Mouse (Mus musculus) heart, embryonic 11.5 days (tissue): ENCODE data around the gene Traf3ip3. TPM values are rescaled to one million over a fixed set of nuclear protein-coding genes. Genes with fewer than 3 reads are reported as not detected.

Experiments
- ATAC-seq: fragments of 200-750 bp; cut with Nextera tagmentation; replicated peaks from 2 replicates; pipeline ENCODE4 v1.8.0; 2017; ENCODE audit warnings: moderate library complexity; ENCODE audit not compliant: insufficient number of reproducible peaks, low FRiP score, low TSS enrichment
- H3K27ac ChIP-seq: fragments of 300-500 bp; sonication (generic); 2 replicates; pipeline ENCODE4 v1.5.1; 2014; ENCODE audit warnings: mild to moderate bottlenecking, low read depth, low read length
- H3K27me3 ChIP-seq: fragments of 300-500 bp; sonication (generic); 2 replicates; pipeline ENCODE4 v1.6.1; 2014; ENCODE audit warnings: mild to moderate bottlenecking, low read length, mixed read lengths; ENCODE audit not compliant: control insufficient read depth, insufficient read depth
- H3K36me3 ChIP-seq: fragments of 300-500 bp; sonication (generic); 2 replicates; pipeline ENCODE4 v1.6.1; 2014; ENCODE audit warnings: mild to moderate bottlenecking, low read length, moderate library complexity, mixed read lengths; ENCODE audit not compliant: control insufficient read depth, insufficient read depth
- H3K4me1 ChIP-seq: fragments of 300-500 bp; sonication (generic); 2 replicates; pipeline ENCODE4 v1.6.1; 2014; ENCODE audit warnings: low read length; ENCODE audit not compliant: control insufficient read depth, insufficient read depth
- H3K4me2 ChIP-seq: fragments of 300-500 bp; sonication (generic); 2 replicates; pipeline ENCODE4 v1.6.1; 2014; ENCODE audit warnings: mild to moderate bottlenecking, moderate library complexity
- H3K4me3 ChIP-seq: fragments of 300-500 bp; sonication (generic); 2 replicates; pipeline ENCODE4 v1.5.1; 2014; ENCODE audit warnings: low read depth, low read length
- H3K9ac ChIP-seq: fragments of 300-500 bp; sonication (generic); 2 replicates; pipeline ENCODE4 v1.6.1; 2014; ENCODE audit warnings: mild to moderate bottlenecking, low read depth, low read length, moderate library complexity
- H3K9me3 ChIP-seq: fragments of 300-500 bp; sonication (generic); replicated peaks from 2 replicates; pipeline ENCODE4 v1.6.1; 2016; ENCODE audit warnings: low read length; ENCODE audit not compliant: control insufficient read depth
- WGBS: fragments of 180-500 bp; shearing (Covaris S2); extraction: QIAGEN DNeasy Blood & Tissue Kit; methylation state at CpG from one replicate; pipeline ENCODE4 v1.1.7; 2014; ENCODE audit not compliant: insufficient replicate concordance; 5-methylcytosine and 5-hydroxymethylcytosine counted together
- polyA plus RNA-seq: library from polyadenylated mRNA; unstranded; fragments of >200 nt; fragmentation: Nextera tagmentation; extraction: Ambion mirVana; gene quantifications from 2 replicates; pipeline ENCODE4 v1.2.1, GENCODE M21; 2014

Traf3ip3 gene
- polyA plus RNA-seq, 1 experiment from 2014 or later, result 2.1 TPM

DNA sequence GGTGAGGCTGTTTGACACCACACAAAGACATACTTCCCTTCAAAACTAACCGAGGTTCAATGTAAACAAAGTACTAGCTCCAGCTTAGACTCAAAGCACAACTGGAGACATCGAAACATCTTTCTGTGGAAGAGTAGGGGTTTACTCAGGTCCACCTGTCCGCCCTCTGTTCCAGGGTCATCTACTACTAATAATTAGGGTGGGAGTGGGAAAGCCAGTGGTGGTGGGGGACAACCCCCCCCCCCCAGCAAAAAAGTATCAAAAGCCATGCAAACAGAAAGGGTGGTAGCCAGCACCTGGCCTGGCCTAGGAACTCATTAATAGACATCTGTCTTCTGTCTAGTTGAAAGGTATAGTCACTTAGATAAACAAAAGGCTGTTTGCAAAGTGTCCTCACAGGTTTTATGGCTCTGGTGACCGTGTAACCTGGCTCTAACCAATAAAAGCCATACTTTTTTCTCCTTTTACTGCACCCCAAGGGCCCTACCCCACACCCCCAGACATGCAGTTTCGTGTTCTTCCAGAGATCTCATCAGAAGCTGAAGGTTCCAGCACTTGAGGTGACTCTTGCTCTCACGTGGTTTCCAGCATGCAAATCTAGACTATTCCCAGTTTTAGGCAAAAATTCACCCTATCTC is 70.1 kb downstream of the Traf3ip3 start:
- H3K9ac ChIP-seq, result no peak overlapping the region
- peaks cover 4% of the 10 kb centered on the region; the same call in 1 of the 2 replicates for H3K36me3 ChIP-seq
- 78% methylated on average over 6 of the region's 6 CpGs for WGBS
- H3K4me2 ChIP-seq, result no peak overlapping the region
- no peak for ATAC-seq
- H3K9me3 ChIP-seq, result no peaks in the 10 kb centered on the region
- peaks cover 4% of the 10 kb centered on the region; the same call in 1 of the 2 replicates for H3K4me1 ChIP-seq
- H3K27me3 ChIP-seq, result no peaks in the 10 kb centered on the region
- H3K4me3 ChIP-seq, result no peak overlapping the region
- no peak overlapping the region for H3K27ac ChIP-seq

GRCm38 (mm10) chr1:193130839-193131238 is 70.7 kb downstream of the Traf3ip3 start:
- no peak overlapping the region for H3K4me3 ChIP-seq

DNA sequence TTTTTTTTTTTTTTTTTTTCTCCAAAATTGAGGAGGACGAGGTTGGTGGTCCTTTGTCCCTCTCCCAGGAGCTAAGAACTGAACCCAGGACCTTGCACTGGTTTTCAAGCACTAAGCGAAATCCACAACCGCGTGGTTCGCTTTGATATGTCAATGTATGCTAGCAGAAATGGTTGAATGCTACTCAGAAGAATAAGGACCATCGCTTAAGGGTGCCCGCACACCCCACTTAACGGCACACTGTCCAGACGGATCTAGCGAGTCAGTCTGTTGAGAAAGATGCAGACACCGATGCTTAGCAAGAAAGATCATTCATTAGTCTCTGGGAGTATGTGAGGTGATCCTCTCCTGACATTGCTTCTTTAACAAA is 71.1 kb downstream of the Traf3ip3 start:
- no peak for ATAC-seq
- H3K27me3 ChIP-seq, result no peaks in the 10 kb centered on the region
- H3K4me3 ChIP-seq, result peak overlapping the region; percentile 90
- peaks cover 4% of the 10 kb centered on the region; the same call in 1 of the 2 replicates for H3K4me1 ChIP-seq
- peak overlapping the region; percentile 66; the same call in 1 of the 2 replicates for H3K9ac ChIP-seq
- H3K9me3 ChIP-seq, result no peaks in the 10 kb centered on the region
- 28% methylated on average over 11 of the region's 11 CpGs for WGBS
- H3K36me3 ChIP-seq, result peaks cover 4% of the 10 kb centered on the region; the same call in 1 of the 2 replicates
- 0 out of 2 replicates have a peak overlapping the region, but pooled peaks have one; percentile 6 for H3K27ac ChIP-seq
- peak overlapping the region; percentile 66 for H3K4me2 ChIP-seq

More at GRCm38 (mm10) chr1:193130839-193131238, 70.7 kb downstream of the Traf3ip3 start:
- peaks cover 4% of the 10 kb centered on the region; the same call in 1 of the 2 replicates for H3K4me1 ChIP-seq
- no peak overlapping the region for H3K9ac ChIP-seq
- 80% methylated on average over 8 of the region's 8 CpGs for WGBS
- no peak for ATAC-seq
- H3K36me3 ChIP-seq, result peaks cover 4% of the 10 kb centered on the region; the same call in 1 of the 2 replicates
- no peak overlapping the region for H3K27ac ChIP-seq
- no peaks in the 10 kb centered on the region for H3K27me3 ChIP-seq
- no peaks in the 10 kb centered on the region for H3K9me3 ChIP-seq
- peak overlapping the region; percentile 66 for H3K4me2 ChIP-seq

DNA sequence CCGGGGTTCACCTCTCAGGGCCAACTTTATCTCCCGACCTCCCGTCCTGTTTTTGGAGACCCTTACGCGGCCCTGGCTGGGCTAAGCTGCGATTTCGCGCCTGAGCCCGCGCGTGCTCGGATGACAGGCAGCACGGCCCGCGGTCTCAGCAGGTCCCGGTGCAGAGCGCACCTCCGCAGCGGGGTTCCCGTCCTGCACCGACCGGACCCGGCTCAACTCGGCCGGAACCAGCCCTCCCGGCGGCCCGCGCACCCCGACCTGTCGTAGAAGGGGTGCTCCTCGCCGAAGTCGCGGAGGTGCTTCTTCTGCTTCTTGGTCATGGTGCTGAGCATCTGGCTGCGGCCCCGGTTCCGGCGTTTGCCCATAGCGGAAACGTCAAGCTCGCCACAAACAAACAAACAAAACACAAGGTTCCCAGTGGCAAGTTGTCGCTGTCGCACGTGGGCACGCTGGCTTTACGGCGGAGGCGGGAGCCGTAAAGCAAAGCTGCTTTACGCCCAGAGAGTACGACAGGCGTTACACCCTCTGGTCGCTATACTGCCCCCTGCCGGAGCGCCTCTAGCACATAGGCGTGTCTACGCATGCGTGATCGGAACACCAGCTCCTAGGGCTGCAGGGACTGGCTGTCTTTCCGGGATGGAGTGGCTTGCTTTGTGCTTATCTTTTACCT is 71.6 kb downstream of the Traf3ip3 start, which contains the start of gene Diexf:
TSS of gene Diexf (minus strand) at position 487 of the 670 bp plus-strand sequence.
- Histone ChIP-seq H3K36me3 (peaks cover 4% of the 10 kb centered on the region; the same call in 1 of the 2 replicates), H3K4me1 (peaks cover 4% of the 10 kb centered on the region; the same call in 1 of the 2 replicates), H3K27ac (0 out of 2 replicates have a peak within 1 kb of the TSS, but pooled peaks have one; percentile 6), H3K9me3 (no peaks in the 10 kb centered on the region), H3K9ac (peak within 1 kb of the TSS; percentile 74), H3K27me3 (no peaks in the 10 kb centered on the region), H3K4me3 (peak within 1 kb of the TSS; percentile 90), H3K4me2 (peak within 1 kb of the TSS; percentile 66)
- WGBS, result under 1% methylated on average over 61 of the region's 61 CpGs
- peak; percentile 91 for ATAC-seq

DNA sequence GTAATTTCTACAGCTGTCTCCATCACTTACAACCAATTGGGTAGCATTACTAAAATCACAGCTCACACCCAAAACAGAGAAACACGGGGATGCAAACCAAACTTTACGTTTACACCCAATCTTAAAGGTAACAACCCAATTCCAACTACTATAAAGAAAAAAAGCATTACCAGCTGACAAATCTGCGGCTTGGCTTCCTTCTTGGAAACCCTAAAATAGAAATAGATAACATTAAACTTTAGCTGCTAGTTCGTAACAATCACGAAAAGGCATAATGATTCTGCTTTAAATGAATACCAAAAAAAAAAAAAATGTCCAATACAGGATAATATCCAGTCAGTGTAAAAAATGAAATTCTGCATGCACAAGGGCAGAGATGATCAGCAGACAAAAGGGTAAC is 72.2 kb downstream of the Traf3ip3 start:
- WGBS, result 18% methylated on average over 5 of the region's 5 CpGs
- Histone ChIP-seq H3K9ac (peak overlapping the region; percentile 74), H3K4me1 (peaks cover 4% of the 10 kb centered on the region; the same call in 1 of the 2 replicates), H3K27me3 (no peaks in the 10 kb centered on the region), H3K27ac (no peak overlapping the region), H3K36me3 (peaks cover 4% of the 10 kb centered on the region), H3K4me2 (peak overlapping the region; percentile 63), H3K9me3 (no peaks in the 10 kb centered on the region), H3K4me3 (peak overlapping the region; percentile 90)
- ATAC-seq, result no peak

GRCm38 (mm10) chr1:193128055-193128454 is 73.4 kb downstream of the Traf3ip3 start:
- no peaks in the 10 kb centered on the region for H3K27me3 ChIP-seq
- ATAC-seq, result no peak
- peaks cover 4% of the 10 kb centered on the region for H3K36me3 ChIP-seq
- peaks cover 4% of the 10 kb centered on the region; the same call in 1 of the 2 replicates for H3K4me1 ChIP-seq
- no peak overlapping the region for H3K27ac ChIP-seq
- WGBS, result 95% methylated on average over 6 of the region's 6 CpGs
- no peak overlapping the region for H3K9ac ChIP-seq
- H3K4me2 ChIP-seq, result no peak overlapping the region
- no peak overlapping the region for H3K4me3 ChIP-seq
- H3K9me3 ChIP-seq, result no peaks in the 10 kb centered on the region

DNA sequence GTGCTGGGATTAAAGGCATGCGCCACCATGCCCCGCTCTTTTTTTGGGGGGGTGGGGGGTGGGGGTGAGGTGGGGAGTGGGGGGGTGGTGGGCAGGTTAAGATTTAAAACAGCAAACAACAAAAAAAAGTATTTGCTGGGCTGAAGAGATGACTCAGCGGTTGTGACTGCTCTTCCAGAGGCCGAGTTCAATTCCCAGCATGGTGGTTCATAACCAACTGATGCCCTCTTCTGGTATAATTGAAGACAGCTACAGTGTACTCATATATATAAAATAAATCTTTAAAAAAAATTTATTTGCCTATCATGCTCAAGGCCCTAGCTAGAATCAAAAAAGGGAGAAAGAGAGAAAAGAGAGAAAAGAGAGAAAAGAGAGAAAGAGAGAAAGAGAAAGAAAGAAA is 75.7 kb downstream of the Traf3ip3 start:
- H3K36me3 ChIP-seq, result peaks cover 23% of the 10 kb centered on the region
- no peaks in the 10 kb centered on the region for H3K9me3 ChIP-seq
- no peaks in the 10 kb centered on the region for H3K27me3 ChIP-seq
- 84% methylated on average over 4 of the region's 4 CpGs for WGBS
- H3K4me3 ChIP-seq, result no peak overlapping the region
- peaks cover 4% of the 10 kb centered on the region; the same call in 1 of the 2 replicates for H3K4me1 ChIP-seq
- no peak overlapping the region for H3K27ac ChIP-seq
- no peak overlapping the region for H3K4me2 ChIP-seq
- ATAC-seq, result no peak
- H3K9ac ChIP-seq, result no peak overlapping the region
